Mouse (Mus musculus): ENCODE results near the gene Twistnb. TPM values are rescaled to one million over a fixed set of nuclear protein-coding genes. Genes with fewer than 3 reads are reported as not detected.
A peak's percentile ranks its signal among the peaks of the same experiment; 100 is the strongest.

The Twistnb gene
- total RNA-seq, 1 experiment: 27.6 TPM

- H3K4me3 ChIP-seq (ENCODE audit: insufficient read depth in 1 of 2, low read depth in 1 of 2, low read length in 2 of 2, poor library complexity in 1 of 2, severe bottlenecking in 1 of 2): no peak overlapping the region
- in situ Hi-C loops (cut with MboI; ENCODE audit: low sequenced_read_pairs in 2 of 2, unreplicated experiment in 2 of 2): loop anchor here in 1 of 2 experiments (5.0 kb wide), 1 partner anchor 37 kb away; no protein-coding TSS in a partner anchor
- no peak overlapping the region for H3K9ac ChIP-seq (ENCODE audit: insufficient read depth, low read depth, low read length, poor library complexity, severe bottlenecking)
- H3K9me3 ChIP-seq (ENCODE audit: control insufficient read depth, insufficient read depth, low read depth, low read length): no peaks in the 10 kb centered on the region
- H3K36me3 ChIP-seq (ENCODE audit: control insufficient read depth, insufficient read depth, low read length, poor library complexity, severe bottlenecking): no peaks in the 10 kb centered on the region
- peak; percentile 68 for TF ChIP-seq ZC3H11A (IDR thresholded peaks at IDR 0.05; ENCODE audit: borderline replicate concordance, low read depth, low read length)
- no peak for TF ChIP-seq CHD2 (IDR thresholded peaks at IDR 0.05; ENCODE audit: low read depth, low read length)
- H3K4me1 ChIP-seq (ENCODE audit: control insufficient read depth in 2 of 2, insufficient read depth in 2 of 2, low read length in 2 of 2, poor library complexity in 1 of 2): peaks cover 10 to 14% of the 10 kb centered on the region in 2 experiments; a peak in 3 of 4 replicates
- no peak overlapping the region for H3K27ac ChIP-seq (ENCODE audit: insufficient read depth, low read depth, low read length, poor library complexity, severe bottlenecking)
- peak; percentile 59 for DNase-seq (ENCODE audit: low read depth, low spot score)
These were observed 5.1 kb upstream of the Twistnb start for GRCm38 (mm10) chr12:33424329-33424728.

GRCm38 (mm10) chr12:33427293-33427692 is 2.1 kb upstream of the Twistnb start:
- peaks cover 10 to 14% of the 10 kb centered on the region in 2 experiments; a peak in 3 of 4 replicates for H3K4me1 ChIP-seq (ENCODE audit: control insufficient read depth in 2 of 2, insufficient read depth in 2 of 2, low read length in 2 of 2, poor library complexity in 1 of 2)
- no peak overlapping the region for H3K4me3 ChIP-seq (ENCODE audit: insufficient read depth in 1 of 2, low read depth in 1 of 2, low read length in 2 of 2, poor library complexity in 1 of 2, severe bottlenecking in 1 of 2)
- no peak for DNase-seq (ENCODE audit: low read depth, low spot score)
- no peaks in the 10 kb centered on the region for H3K36me3 ChIP-seq (ENCODE audit: control insufficient read depth, insufficient read depth, low read length, poor library complexity, severe bottlenecking)
- peak overlapping the region; percentile 81; the same call in 1 of the 2 replicates for H3K27ac ChIP-seq (ENCODE audit: insufficient read depth, low read depth, low read length, poor library complexity, severe bottlenecking)
- in situ Hi-C loops (cut with MboI; ENCODE audit: low sequenced_read_pairs in 2 of 2, unreplicated experiment in 2 of 2): no loop called here
- no peaks in the 10 kb centered on the region for H3K9me3 ChIP-seq (ENCODE audit: control insufficient read depth, insufficient read depth, low read depth, low read length)
- TF ChIP-seq MAFK (IDR thresholded peaks at IDR 0.05; ENCODE audit: insufficient read depth, low read depth, low read length): no peak
- no peak for TF ChIP-seq ZNF384 (IDR thresholded peaks at IDR 0.05; ENCODE audit: low read depth, low read length)
- no peak for TF ChIP-seq CHD2 (IDR thresholded peaks at IDR 0.05; ENCODE audit: low read depth, low read length)
- TF ChIP-seq HCFC1 (IDR thresholded peaks at IDR 0.05; ENCODE audit: borderline replicate concordance, insufficient read depth, low read length): no peak
- no peak for TF ChIP-seq ZC3H11A (IDR thresholded peaks at IDR 0.05; ENCODE audit: borderline replicate concordance, low read depth, low read length)
- no peak overlapping the region for H3K9ac ChIP-seq (ENCODE audit: insufficient read depth, low read depth, low read length, poor library complexity, severe bottlenecking)

GRCm38 (mm10) chr12:33427726-33428125 is 1.7 kb upstream of the Twistnb start:
- peaks cover 10 to 14% of the 10 kb centered on the region in 2 experiments; a peak in 3 of 4 replicates for H3K4me1 ChIP-seq (ENCODE audit: control insufficient read depth in 2 of 2, insufficient read depth in 2 of 2, low read length in 2 of 2, poor library complexity in 1 of 2)
- TF ChIP-seq HCFC1 (IDR thresholded peaks at IDR 0.05; ENCODE audit: borderline replicate concordance, insufficient read depth, low read length) (no peak), MAFK (IDR thresholded peaks at IDR 0.05; ENCODE audit: insufficient read depth, low read depth, low read length) (no peak), ZNF384 (IDR thresholded peaks at IDR 0.05; ENCODE audit: low read depth, low read length) (no peak), CHD2 (IDR thresholded peaks at IDR 0.05; ENCODE audit: low read depth, low read length) (no peak), ZC3H11A (IDR thresholded peaks at IDR 0.05; ENCODE audit: borderline replicate concordance, low read depth, low read length) (no peak)
- in situ Hi-C loops (cut with MboI; ENCODE audit: low sequenced_read_pairs in 2 of 2, unreplicated experiment in 2 of 2): no loop called here
- no peaks in the 10 kb centered on the region for H3K9me3 ChIP-seq (ENCODE audit: control insufficient read depth, insufficient read depth, low read depth, low read length)
- H3K36me3 ChIP-seq (ENCODE audit: control insufficient read depth, insufficient read depth, low read length, poor library complexity, severe bottlenecking): no peaks in the 10 kb centered on the region
- H3K9ac ChIP-seq (ENCODE audit: insufficient read depth, low read depth, low read length, poor library complexity, severe bottlenecking): no peak overlapping the region; the same call in 1 of the 2 replicates
- no peak for DNase-seq (ENCODE audit: low read depth, low spot score)
- no peak overlapping the region for H3K4me3 ChIP-seq (ENCODE audit: insufficient read depth in 1 of 2, low read depth in 1 of 2, low read length in 2 of 2, poor library complexity in 1 of 2, severe bottlenecking in 1 of 2)
- H3K27ac ChIP-seq (ENCODE audit: insufficient read depth, low read depth, low read length, poor library complexity, severe bottlenecking): peak overlapping the region; percentile 81

GRCm38 (mm10) chr12:33433812-33434211 is 4.4 kb downstream of the Twistnb start:
- TF ChIP-seq ZNF384 (IDR thresholded peaks at IDR 0.05; ENCODE audit: low read depth, low read length) (no peak), CHD2 (IDR thresholded peaks at IDR 0.05; ENCODE audit: low read depth, low read length) (no peak), ZC3H11A (IDR thresholded peaks at IDR 0.05; ENCODE audit: borderline replicate concordance, low read depth, low read length) (no peak)
- no peaks in the 10 kb centered on the region for H3K9me3 ChIP-seq (ENCODE audit: control insufficient read depth, insufficient read depth, low read depth, low read length)

GRCm38 (mm10) chr12:33434758-33435157 is 5.3 kb downstream of the Twistnb start:
- Histone ChIP-seq H3K9me3 (ENCODE audit: control insufficient read depth, insufficient read depth, low read depth, low read length) (no peaks in the 10 kb centered on the region), H3K36me3 (ENCODE audit: control insufficient read depth, insufficient read depth, low read length, poor library complexity, severe bottlenecking) (peaks cover 4% of the 10 kb centered on the region), H3K4me1 (ENCODE audit: control insufficient read depth in 2 of 2, insufficient read depth in 2 of 2, low read length in 2 of 2, poor library complexity in 1 of 2) (peaks cover 0 to 2% of the 10 kb centered on the region in 2 experiments; a peak in 2 of 4 replicates), H3K27ac (ENCODE audit: insufficient read depth, low read depth, low read length, poor library complexity, severe bottlenecking) (no peak overlapping the region), H3K9ac (ENCODE audit: insufficient read depth, low read depth, low read length, poor library complexity, severe bottlenecking) (no peak overlapping the region), H3K4me3 (ENCODE audit: insufficient read depth in 1 of 2, low read depth in 1 of 2, low read length in 2 of 2, poor library complexity in 1 of 2, severe bottlenecking in 1 of 2) (no peak overlapping the region)
- no peak for TF ChIP-seq ZNF384 (IDR thresholded peaks at IDR 0.05; ENCODE audit: low read depth, low read length)
- TF ChIP-seq HCFC1 (IDR thresholded peaks at IDR 0.05; ENCODE audit: borderline replicate concordance, insufficient read depth, low read length): no peak
- TF ChIP-seq ZC3H11A (IDR thresholded peaks at IDR 0.05; ENCODE audit: borderline replicate concordance, low read depth, low read length): no peak
- in situ Hi-C loops (cut with MboI; ENCODE audit: low sequenced_read_pairs in 2 of 2, unreplicated experiment in 2 of 2): no loop called here
- peak; percentile 65 for DNase-seq (ENCODE audit: low read depth, low spot score)

More at GRCm38 (mm10) chr12:33433812-33434211, 4.4 kb downstream of the Twistnb start:
- no peak for DNase-seq (ENCODE audit: low read depth, low spot score)
- Histone ChIP-seq H3K9ac (ENCODE audit: insufficient read depth, low read depth, low read length, poor library complexity, severe bottlenecking) (no peak overlapping the region), H3K4me3 (ENCODE audit: insufficient read depth in 1 of 2, low read depth in 1 of 2, low read length in 2 of 2, poor library complexity in 1 of 2, severe bottlenecking in 1 of 2) (no peak overlapping the region), H3K36me3 (ENCODE audit: control insufficient read depth, insufficient read depth, low read length, poor library complexity, severe bottlenecking) (peaks cover 2% of the 10 kb centered on the region), H3K4me1 (ENCODE audit: control insufficient read depth in 2 of 2, insufficient read depth in 2 of 2, low read length in 2 of 2, poor library complexity in 1 of 2) (peaks cover 2 to 3% of the 10 kb centered on the region in 2 experiments; a peak in 2 of 4 replicates), H3K27ac (ENCODE audit: insufficient read depth, low read depth, low read length, poor library complexity, severe bottlenecking) (no peak overlapping the region)
- in situ Hi-C loops (cut with MboI; ENCODE audit: low sequenced_read_pairs in 2 of 2, unreplicated experiment in 2 of 2): no loop called here
